Mouse (Mus musculus): Measurements from ENCODE around the gene Gm5862. TPM values are rescaled to one million over a fixed set of nuclear protein-coding genes. Genes with fewer than 3 reads are reported as not detected.
"Not testable (repeated sequence)": the region's sequence is repeated elsewhere in the genome, so short reads cannot be mapped to it uniquely, and the experiment has no call there.

The Gm5862 gene
- polyA plus RNA-seq (2015; fragmentation: Nextera tagmentation; extraction: Ambion mirVana): not detected in 2 replicates

GRCm38 (mm10) chr5:26022816-26023215 is at the start of gene Gm5862:
Gene Gm5862, minus strand, starts transcription at chr5:26022916.
- not testable (repeated sequence) for H3K9ac ChIP-seq; H3K4me1 ChIP-seq (replicated peaks); H3K27me3 ChIP-seq; H3K9me3 ChIP-seq; ATAC-seq (ENCODE audit: low FRiP score); H3K27ac ChIP-seq; H3K36me3 ChIP-seq; H3K4me2 ChIP-seq; H3K4me3 ChIP-seq
- no CpG with 5 or more reads among the region's 3 CpGs for WGBS

GRCm38 (mm10) chr5:26070716-26071115 is 48.0 kb upstream of the Gm5862 start:
- no peak for ATAC-seq (ENCODE audit: low FRiP score)
- Histone ChIP-seq H3K4me1 (replicated peaks) (no peaks in the 10 kb centered on the region), H3K4me3 (no peak overlapping the region), H3K9me3 (no peaks in the 10 kb centered on the region; the same call in 1 of the 2 replicates), H3K27me3 (no peaks in the 10 kb centered on the region), H3K9ac (no peak overlapping the region), H3K36me3 (no peaks in the 10 kb centered on the region), H3K27ac (no peak overlapping the region), H3K4me2 (no peak overlapping the region)
- WGBS: 89% methylated on average over 24 of the region's 24 CpGs

GRCm38 (mm10) chr5:26058481-26058880 is 35.8 kb upstream of the Gm5862 start, which contains the start of gene Gm7347:
Gene Gm7347, minus strand, starts transcription at chr5:26058581.
- H3K9ac ChIP-seq; H3K4me2 ChIP-seq; H3K4me1 ChIP-seq (replicated peaks); H3K27me3 ChIP-seq; H3K9me3 ChIP-seq; H3K36me3 ChIP-seq; H3K27ac ChIP-seq; H3K4me3 ChIP-seq; ATAC-seq (ENCODE audit: low FRiP score): not testable (repeated sequence)
- no CpG with 5 or more reads among the region's 2 CpGs for WGBS

GRCm38 (mm10) chr5:26039458-26039857 is 16.7 kb upstream of the Gm5862 start, which contains the start of gene Speer4a:
Gene Speer4a, minus strand, starts transcription at chr5:26039558.
- not testable (repeated sequence) for H3K4me1 ChIP-seq (replicated peaks); H3K27ac ChIP-seq; ATAC-seq (ENCODE audit: low FRiP score); H3K36me3 ChIP-seq; H3K4me2 ChIP-seq; H3K9me3 ChIP-seq; H3K9ac ChIP-seq; H3K4me3 ChIP-seq; H3K27me3 ChIP-seq
- WGBS: 79% methylated on average over 2 of the region's 2 CpGs

GRCm38 (mm10) chr5:26007697-26008096 is 15.0 kb downstream of the Gm5862 start:
- peak overlapping the region; percentile 57 for H3K4me2 ChIP-seq
- not testable (repeated sequence) for H3K9ac ChIP-seq; H3K27me3 ChIP-seq; H3K36me3 ChIP-seq; H3K4me1 ChIP-seq (replicated peaks); H3K9me3 ChIP-seq; H3K27ac ChIP-seq
- ATAC-seq (ENCODE audit: low FRiP score): peak; percentile 7; the same call in 1 of the 2 replicates
- WGBS: 75% methylated on average over 7 of the region's 7 CpGs
- H3K4me3 ChIP-seq: peak overlapping the region; percentile 35; the same call in 1 of the 2 replicates

- Histone ChIP-seq H3K9ac (peak overlapping the region; percentile 31), H3K4me2 (peak overlapping the region; percentile 57), H3K4me3 (peak overlapping the region; percentile 35)
- H3K36me3 ChIP-seq; H3K4me1 ChIP-seq (replicated peaks); H3K27ac ChIP-seq; H3K27me3 ChIP-seq; H3K9me3 ChIP-seq: not testable (repeated sequence)
- peak; percentile 97 for ATAC-seq (ENCODE audit: low FRiP score)
- WGBS: 19% methylated on average over 45 of the region's 45 CpGs
Measured at GRCm38 (mm10) chr5:26006937-26007695, 15.6 kb downstream of the Gm5862 start.

GRCm38 (mm10) chr5:26004698-26005097 is 18.0 kb downstream of the Gm5862 start, which contains the start of gene Gm1979:
Gene Gm1979, minus strand, starts transcription at chr5:26004798.
- not testable (repeated sequence) for H3K36me3 ChIP-seq; H3K4me1 ChIP-seq (replicated peaks); H3K27ac ChIP-seq; ATAC-seq (ENCODE audit: low FRiP score); H3K4me2 ChIP-seq; H3K27me3 ChIP-seq; H3K4me3 ChIP-seq; H3K9ac ChIP-seq; H3K9me3 ChIP-seq
- 100% methylated on average over 1 of the region's 2 CpGs for whole genome bisulfite sequencing

- ATAC-seq (ENCODE audit: low FRiP score); H3K9ac ChIP-seq; H3K4me2 ChIP-seq; H3K4me3 ChIP-seq; H3K4me1 ChIP-seq (replicated peaks); H3K27ac ChIP-seq; H3K36me3 ChIP-seq; H3K9me3 ChIP-seq; H3K27me3 ChIP-seq: not testable (repeated sequence)
- no CpG with 5 or more reads among the region's 3 CpGs for WGBS
Measured at GRCm38 (mm10) chr5:25988550-25988949, 34.2 kb downstream of the Gm5862 start, which contains the start of gene Gm21698. Gene Gm21698, minus strand, starts transcription at chr5:25988650.

- no CpG with 5 or more reads among the region's 2 CpGs for WGBS
- not testable (repeated sequence) for H3K27ac ChIP-seq; H3K4me2 ChIP-seq; H3K4me3 ChIP-seq; H3K9me3 ChIP-seq; H3K4me1 ChIP-seq (replicated peaks); H3K27me3 ChIP-seq; ATAC-seq (ENCODE audit: low FRiP score); H3K36me3 ChIP-seq; H3K9ac ChIP-seq
Measured at GRCm38 (mm10) chr5:25972563-25972962, 50.2 kb downstream of the Gm5862 start, which contains the start of gene Gm21680. Gene Gm21680, minus strand, starts transcription at chr5:25972663.

Other genes starting within 250 kb of the Gm5862 start
- 0.17 TPM in 1 of 2 replicates, not detected in the other for gene Gm21663, start 80.5 kb downstream of the Gm5862 start, polyA plus RNA-seq (2015; fragmentation: Nextera tagmentation; extraction: Ambion mirVana)
- 0.12 TPM in 2 replicates for gene Gm21671, start 68.5 kb downstream of the Gm5862 start, polyA plus RNA-seq (2015; fragmentation: Nextera tagmentation; extraction: Ambion mirVana)
- 0.16 TPM in 1 of 2 replicates, not detected in the other for gene Gm21680, start 50.3 kb downstream of the Gm5862 start, polyA plus RNA-seq (2015; fragmentation: Nextera tagmentation; extraction: Ambion mirVana)
- 0.12 and 0.13 TPM in 2 replicates for gene Gm21698, start 34.3 kb downstream of the Gm5862 start, polyA plus RNA-seq (2015; fragmentation: Nextera tagmentation; extraction: Ambion mirVana)
- 0.13 and 0.18 TPM in 2 replicates for gene Gm1979, start 18.1 kb downstream of the Gm5862 start, polyA plus RNA-seq (2015; fragmentation: Nextera tagmentation; extraction: Ambion mirVana)
- 0.16 and 0.23 TPM in 2 replicates for gene Speer4a, start 16.6 kb upstream of the Gm5862 start, polyA plus RNA-seq (2015; fragmentation: Nextera tagmentation; extraction: Ambion mirVana)
- gene Gm7347, start 35.7 kb upstream of the Gm5862 start, polyA plus RNA-seq (2015; fragmentation: Nextera tagmentation; extraction: Ambion mirVana): 0.13 TPM in 2 replicates
- gene Gm10471, start 66.4 kb upstream of the Gm5862 start, polyA plus RNA-seq (2015; fragmentation: Nextera tagmentation; extraction: Ambion mirVana): 0.06 and 0.10 TPM in 2 replicates
- gene 5031410I06Rik, start 82.4 kb upstream of the Gm5862 start, polyA plus RNA-seq (2015; fragmentation: Nextera tagmentation; extraction: Ambion mirVana): not detected in 2 replicates
- gene Gm10220, start 98.5 kb upstream of the Gm5862 start, polyA plus RNA-seq (2015; fragmentation: Nextera tagmentation; extraction: Ambion mirVana): 0.09 TPM in 1 of 2 replicates, not detected in the other
- 0.09 and 0.10 TPM in 2 replicates for gene Gm7361, start 234.8 kb upstream of the Gm5862 start, polyA plus RNA-seq (2015; fragmentation: Nextera tagmentation; extraction: Ambion mirVana)

All from hindbrain, embryonic 13.5 days (tissue).